Mouse (Mus musculus): ENCODE measurements at regions not wholly inside any gene's neighbourhood (a gene's known extent, or its start where the extent isn't known, plus 50 kb on each side); places are given as distances from the start of the nearest gene placed in this dataset.

GRCm38 (mm10) chr9:76734387-76734786 lies 167.5 kb upstream of the Fam83b start:
- WGBS = 71% methylated on average over 1 of the region's 1 CpGs
- H3K36me3 ChIP-seq (ENCODE audit: control insufficient read depth, insufficient read depth, low read length) = no peaks in the 10 kb centered on the region
- no peak overlapping the region for H3K4me2 ChIP-seq (ENCODE audit: low read length)
- no peaks in the 10 kb centered on the region for H3K4me1 ChIP-seq (ENCODE audit: control insufficient read depth, insufficient read depth, low read length)
- no peaks in the 10 kb centered on the region for H3K27me3 ChIP-seq (ENCODE audit: control insufficient read depth, insufficient read depth, low read depth, low read length)
- H3K27ac ChIP-seq (ENCODE audit: low read length) = no peak overlapping the region
- H3K9ac ChIP-seq (ENCODE audit: low read depth, low read length) = no peak overlapping the region
- H3K4me3 ChIP-seq (ENCODE audit: low read depth, low read length) = no peak overlapping the region
- ATAC-seq = no peak
- no peaks in the 10 kb centered on the region for H3K9me3 ChIP-seq (replicated peaks; ENCODE audit: control insufficient read depth, low read length, poor library complexity, severe bottlenecking)

GRCm38 (mm10) chr9:76733812-76734211 lies 166.9 kb upstream of the Fam83b start:
- no peak for ATAC-seq
- H3K9me3 ChIP-seq (replicated peaks; ENCODE audit: control insufficient read depth, low read length, poor library complexity, severe bottlenecking) = no peaks in the 10 kb centered on the region
- no peaks in the 10 kb centered on the region for H3K4me1 ChIP-seq (ENCODE audit: control insufficient read depth, insufficient read depth, low read length)
- H3K9ac ChIP-seq (ENCODE audit: low read depth, low read length) = no peak overlapping the region
- H3K27me3 ChIP-seq (ENCODE audit: control insufficient read depth, insufficient read depth, low read depth, low read length) = no peaks in the 10 kb centered on the region
- H3K27ac ChIP-seq (ENCODE audit: low read length) = no peak overlapping the region
- H3K36me3 ChIP-seq (ENCODE audit: control insufficient read depth, insufficient read depth, low read length) = no peaks in the 10 kb centered on the region
- H3K4me2 ChIP-seq (ENCODE audit: low read length) = no peak overlapping the region
- no peak overlapping the region for H3K4me3 ChIP-seq (ENCODE audit: low read depth, low read length)

- WGBS = 76% methylated on average over 3 of the region's 3 CpGs
These were observed 156.0 kb upstream of the Fam83b start for GRCm38 (mm10) chr9:76722881-76723280.

DNA sequence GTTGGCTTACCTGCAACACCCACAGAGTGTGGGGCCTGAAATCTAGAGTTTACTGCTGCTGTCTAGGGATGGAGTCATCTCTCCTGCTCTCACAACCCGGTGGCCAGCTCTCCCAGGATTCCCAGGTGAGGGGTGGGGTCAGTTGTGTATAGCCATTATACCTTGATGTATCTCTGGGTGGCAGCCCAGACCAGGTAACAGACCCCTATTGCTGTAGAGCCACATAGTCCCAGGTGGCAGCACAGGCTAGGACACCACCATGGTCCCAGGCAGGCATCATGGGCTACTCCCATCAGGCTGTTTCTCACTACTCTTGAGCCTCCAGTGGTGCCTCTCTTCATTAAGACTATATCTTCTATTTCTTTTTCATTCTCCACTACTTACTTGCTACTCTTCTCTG lies 148.9 kb upstream of the Fam83b start:
- Histone ChIP-seq H3K27ac (ENCODE audit: low read length) (no peak overlapping the region), H3K4me3 (ENCODE audit: low read depth, low read length) (no peak overlapping the region), H3K4me2 (ENCODE audit: low read length) (no peak overlapping the region), H3K27me3 (ENCODE audit: control insufficient read depth, insufficient read depth, low read depth, low read length) (no peaks in the 10 kb centered on the region), H3K9me3 (replicated peaks; ENCODE audit: control insufficient read depth, low read length, poor library complexity, severe bottlenecking) (no peaks in the 10 kb centered on the region), H3K4me1 (ENCODE audit: control insufficient read depth, insufficient read depth, low read length) (no peaks in the 10 kb centered on the region), H3K36me3 (ENCODE audit: control insufficient read depth, insufficient read depth, low read length) (no peaks in the 10 kb centered on the region), H3K9ac (ENCODE audit: low read depth, low read length) (no peak overlapping the region)
- no peak for ATAC-seq
- WGBS = 63% methylated on average over 1 of the region's 1 CpGs

More at GRCm38 (mm10) chr9:76722881-76723280, 156.0 kb upstream of the Fam83b start:
- H3K4me1 ChIP-seq (ENCODE audit: control insufficient read depth, insufficient read depth, low read length) = no peaks in the 10 kb centered on the region
- no peak overlapping the region for H3K4me3 ChIP-seq (ENCODE audit: low read depth, low read length)
- H3K4me2 ChIP-seq (ENCODE audit: low read length) = no peak overlapping the region
- H3K27me3 ChIP-seq (ENCODE audit: control insufficient read depth, insufficient read depth, low read depth, low read length) = no peaks in the 10 kb centered on the region
- H3K27ac ChIP-seq (ENCODE audit: low read length) = no peak overlapping the region
- ATAC-seq = no peak
- no peaks in the 10 kb centered on the region for H3K9me3 ChIP-seq (replicated peaks; ENCODE audit: control insufficient read depth, low read length, poor library complexity, severe bottlenecking)
- no peak overlapping the region for H3K9ac ChIP-seq (ENCODE audit: low read depth, low read length)
- no peaks in the 10 kb centered on the region for H3K36me3 ChIP-seq (ENCODE audit: control insufficient read depth, insufficient read depth, low read length)

GRCm38 (mm10) chr9:76706451-76706850 lies 139.5 kb upstream of the Fam83b start:
- 41% methylated on average over 1 of the region's 1 CpGs for WGBS
- Histone ChIP-seq H3K4me1 (ENCODE audit: control insufficient read depth, insufficient read depth, low read length) (no peaks in the 10 kb centered on the region), H3K4me3 (ENCODE audit: low read depth, low read length) (no peak overlapping the region), H3K27ac (ENCODE audit: low read length) (no peak overlapping the region), H3K4me2 (ENCODE audit: low read length) (no peak overlapping the region), H3K27me3 (ENCODE audit: control insufficient read depth, insufficient read depth, low read depth, low read length) (no peaks in the 10 kb centered on the region), H3K36me3 (ENCODE audit: control insufficient read depth, insufficient read depth, low read length) (no peaks in the 10 kb centered on the region), H3K9me3 (replicated peaks; ENCODE audit: control insufficient read depth, low read length, poor library complexity, severe bottlenecking) (no peaks in the 10 kb centered on the region), H3K9ac (ENCODE audit: low read depth, low read length) (no peak overlapping the region)
- ATAC-seq = no peak

DNA sequence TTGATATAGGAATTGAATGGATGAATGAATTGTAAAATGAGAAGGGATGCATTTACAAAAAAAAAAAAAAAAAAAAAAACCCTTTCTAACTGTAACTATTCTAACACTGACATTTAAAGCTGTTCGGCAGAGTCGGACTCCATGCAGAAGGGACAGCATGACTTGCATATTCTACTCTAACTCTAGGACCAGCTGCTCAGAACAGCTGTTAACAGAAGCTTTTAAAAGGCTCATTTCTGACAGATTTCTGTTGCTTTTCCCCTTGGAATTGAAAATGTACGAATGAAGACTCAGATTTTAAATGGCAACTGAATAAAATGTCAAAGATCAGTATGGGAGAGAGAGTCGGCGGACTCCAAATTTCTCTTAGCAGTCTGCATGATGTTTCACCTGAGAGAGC lies 138.9 kb upstream of the Fam83b start:
- WGBS = 82% methylated on average over 5 of the region's 5 CpGs
- no peaks in the 10 kb centered on the region for H3K27me3 ChIP-seq (ENCODE audit: control insufficient read depth, insufficient read depth, low read depth, low read length)
- no peak overlapping the region for H3K9ac ChIP-seq (ENCODE audit: low read depth, low read length)
- no peaks in the 10 kb centered on the region for H3K9me3 ChIP-seq (replicated peaks; ENCODE audit: control insufficient read depth, low read length, poor library complexity, severe bottlenecking)
- H3K27ac ChIP-seq (ENCODE audit: low read length) = no peak overlapping the region
- no peaks in the 10 kb centered on the region for H3K4me1 ChIP-seq (ENCODE audit: control insufficient read depth, insufficient read depth, low read length)
- ATAC-seq = no peak
- no peak overlapping the region for H3K4me3 ChIP-seq (ENCODE audit: low read depth, low read length)
- no peak overlapping the region for H3K4me2 ChIP-seq (ENCODE audit: low read length)
- H3K36me3 ChIP-seq (ENCODE audit: control insufficient read depth, insufficient read depth, low read length) = no peaks in the 10 kb centered on the region

DNA sequence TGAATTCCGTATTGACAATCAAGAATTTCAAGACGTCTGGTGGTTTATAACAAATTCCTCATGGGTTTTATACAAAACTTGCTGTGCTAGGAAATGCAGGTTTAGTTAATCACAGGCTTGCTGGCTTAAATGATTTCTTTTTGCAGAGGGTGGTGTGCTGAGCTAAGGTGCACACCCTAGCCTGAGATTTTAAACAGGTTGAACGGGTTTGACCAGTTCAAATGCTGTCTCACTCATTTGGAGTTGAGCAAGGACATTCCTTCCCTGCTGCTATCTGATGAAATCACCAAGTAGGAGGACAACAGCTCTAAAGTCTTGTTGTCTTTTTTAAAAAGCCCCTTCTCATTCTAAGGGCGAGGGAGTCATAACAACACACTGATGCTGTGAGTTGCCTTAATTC lies 128.6 kb upstream of the Fam83b start:
- no peak overlapping the region for H3K27ac ChIP-seq (ENCODE audit: low read length)
- WGBS = 72% methylated on average over 4 of the region's 4 CpGs
- H3K36me3 ChIP-seq (ENCODE audit: control insufficient read depth, insufficient read depth, low read length) = no peaks in the 10 kb centered on the region
- no peaks in the 10 kb centered on the region for H3K27me3 ChIP-seq (ENCODE audit: control insufficient read depth, insufficient read depth, low read depth, low read length)
- H3K9me3 ChIP-seq (replicated peaks; ENCODE audit: control insufficient read depth, low read length, poor library complexity, severe bottlenecking) = no peaks in the 10 kb centered on the region
- no peak overlapping the region for H3K4me2 ChIP-seq (ENCODE audit: low read length)
- H3K9ac ChIP-seq (ENCODE audit: low read depth, low read length) = no peak overlapping the region
- no peak overlapping the region for H3K4me3 ChIP-seq (ENCODE audit: low read depth, low read length)
- ATAC-seq = no peak
- H3K4me1 ChIP-seq (ENCODE audit: control insufficient read depth, insufficient read depth, low read length) = no peaks in the 10 kb centered on the region

DNA sequence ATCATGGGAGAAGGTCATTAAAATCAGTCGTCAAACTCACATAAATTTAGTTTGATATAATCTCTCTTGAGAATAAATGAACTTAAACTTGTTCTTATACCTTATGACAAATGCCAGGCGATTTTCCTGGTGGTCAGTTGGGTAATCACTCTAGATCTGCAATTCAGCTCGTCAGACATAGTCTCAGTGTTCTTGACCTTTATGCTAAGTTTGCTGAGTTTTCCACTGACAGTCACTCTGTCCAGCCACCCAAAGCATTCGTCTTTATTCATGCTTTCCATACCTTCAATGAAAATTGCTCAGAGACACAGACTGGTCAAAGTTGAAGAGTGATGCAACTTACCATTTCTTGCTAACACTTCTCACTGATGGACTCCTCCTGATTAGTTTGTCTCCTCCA lies 126.1 kb upstream of the Fam83b start:
- Histone ChIP-seq H3K9me3 (replicated peaks; ENCODE audit: control insufficient read depth, low read length, poor library complexity, severe bottlenecking) (no peaks in the 10 kb centered on the region), H3K9ac (ENCODE audit: low read depth, low read length) (no peak overlapping the region), H3K4me3 (ENCODE audit: low read depth, low read length) (no peak overlapping the region), H3K4me1 (ENCODE audit: control insufficient read depth, insufficient read depth, low read length) (no peaks in the 10 kb centered on the region), H3K27me3 (ENCODE audit: control insufficient read depth, insufficient read depth, low read depth, low read length) (no peaks in the 10 kb centered on the region), H3K27ac (ENCODE audit: low read length) (no peak overlapping the region), H3K36me3 (ENCODE audit: control insufficient read depth, insufficient read depth, low read length) (no peaks in the 10 kb centered on the region), H3K4me2 (ENCODE audit: low read length) (no peak overlapping the region)
- ATAC-seq = no peak
- WGBS = 86% methylated on average over 4 of the region's 4 CpGs

GRCm38 (mm10) chr9:76660848-76661247 lies 93.9 kb upstream of the Fam83b start:
- no peak overlapping the region for H3K9ac ChIP-seq (ENCODE audit: low read depth, low read length)
- H3K27me3 ChIP-seq (ENCODE audit: control insufficient read depth, insufficient read depth, low read depth, low read length) = no peaks in the 10 kb centered on the region
- no peak overlapping the region for H3K4me3 ChIP-seq (ENCODE audit: low read depth, low read length)
- peak; percentile 80 for ATAC-seq
- H3K4me2 ChIP-seq (ENCODE audit: low read length) = no peak overlapping the region
- H3K27ac ChIP-seq (ENCODE audit: low read length) = no peak overlapping the region
- WGBS = 14% methylated on average over 3 of the region's 3 CpGs
- H3K9me3 ChIP-seq (replicated peaks; ENCODE audit: control insufficient read depth, low read length, poor library complexity, severe bottlenecking) = no peaks in the 10 kb centered on the region
- no peaks in the 10 kb centered on the region for H3K4me1 ChIP-seq (ENCODE audit: control insufficient read depth, insufficient read depth, low read length)
- H3K36me3 ChIP-seq (ENCODE audit: control insufficient read depth, insufficient read depth, low read length) = no peaks in the 10 kb centered on the region

GRCm38 (mm10) chr9:76659798-76660197 lies 92.9 kb upstream of the Fam83b start:
- H3K9me3 ChIP-seq (replicated peaks; ENCODE audit: control insufficient read depth, low read length, poor library complexity, severe bottlenecking) = no peaks in the 10 kb centered on the region
- no peak for ATAC-seq
- no peak overlapping the region for H3K4me2 ChIP-seq (ENCODE audit: low read length)
- H3K36me3 ChIP-seq (ENCODE audit: control insufficient read depth, insufficient read depth, low read length) = no peaks in the 10 kb centered on the region
- no peak overlapping the region for H3K9ac ChIP-seq (ENCODE audit: low read depth, low read length)
- WGBS = 43% methylated on average over 3 of the region's 3 CpGs
- H3K27ac ChIP-seq (ENCODE audit: low read length) = no peak overlapping the region
- H3K4me3 ChIP-seq (ENCODE audit: low read depth, low read length) = no peak overlapping the region
- no peaks in the 10 kb centered on the region for H3K4me1 ChIP-seq (ENCODE audit: control insufficient read depth, insufficient read depth, low read length)
- H3K27me3 ChIP-seq (ENCODE audit: control insufficient read depth, insufficient read depth, low read depth, low read length) = no peaks in the 10 kb centered on the region
